Mouse (Mus musculus) limb, embryonic 14.5 days (tissue): ENCODE measurements at regions not wholly inside any gene's neighbourhood (a gene's known extent, or its start where the extent isn't known, plus 50 kb on each side); places are given as distances from the start of the nearest gene placed in this dataset.

Experiments
- ATAC-seq: fragments of 200-750 bp; cut with Nextera tagmentation; 2 replicates; pipeline ENCODE4 v1.8.0; 2017; ENCODE audit warnings: low read depth, moderate number of reproducible peaks, moderate TSS enrichment; ENCODE audit not compliant: low FRiP score
- DNase-seq: peaks from one replicate; pipeline ENCODE4 v3.0.0-alpha.2; 2015; ENCODE audit warnings: low spot score
- H3K27ac ChIP-seq: fragments of 300-500 bp; sonication (generic); replicated peaks from 2 replicates; pipeline ENCODE4 v1.5.1; 2014; ENCODE audit warnings: low read depth, mild to moderate bottlenecking, low read length, moderate library complexity, mixed read lengths
- H3K27me3 ChIP-seq: fragments of 300-500 bp; sonication (generic); 2 replicates; pipeline ENCODE4 v1.6.1; 2014; ENCODE audit warnings: low read length, mixed read lengths; ENCODE audit not compliant: control insufficient read depth, insufficient read depth
- H3K36me3 ChIP-seq: fragments of 300-500 bp; sonication (generic); 2 replicates; pipeline ENCODE4 v1.6.1; 2014; ENCODE audit warnings: mild to moderate bottlenecking, low read length, moderate library complexity, mixed read lengths; ENCODE audit not compliant: control insufficient read depth, insufficient read depth
- H3K4me1 ChIP-seq: fragments of 300-500 bp; sonication (generic); 2 replicates; pipeline ENCODE4 v1.6.1; 2014; ENCODE audit warnings: antibody characterized with exemption, low read length, mixed read lengths; ENCODE audit not compliant: control insufficient read depth, insufficient read depth
- H3K4me2 ChIP-seq: fragments of 300-500 bp; sonication (generic); replicated peaks from 2 replicates; pipeline ENCODE4 v1.6.1; 2014; ENCODE audit warnings: low read depth, mild to moderate bottlenecking, low read length, moderate library complexity; ENCODE audit not compliant: severe bottlenecking
- H3K4me3 ChIP-seq: fragments of 300-500 bp; sonication (generic); replicated peaks from 2 replicates; pipeline ENCODE4 v1.5.1; 2014; ENCODE audit warnings: low read length
- H3K9ac ChIP-seq: fragments of 300-500 bp; sonication (generic); 2 replicates; pipeline ENCODE4 v1.6.1; 2014; ENCODE audit warnings: mild to moderate bottlenecking, low read depth, low read length, moderate library complexity; ENCODE audit not compliant: severe bottlenecking
- H3K9me3 ChIP-seq: fragments of 300-500 bp; sonication (generic); 2 replicates; pipeline ENCODE4 v1.6.1; 2016; ENCODE audit warnings: low read length; ENCODE audit not compliant: control insufficient read depth
- POLR2A ChIP-seq: fragments of 200-500 bp; IDR thresholded peaks from 2 replicates; pipeline ENCODE4 v1.8.0; 2012; ENCODE audit warnings: inconsistent platforms, mild to moderate bottlenecking, moderate library complexity, borderline replicate concordance; ENCODE audit not compliant: insufficient read depth, insufficient read length; ENCODE audit errors: extremely low read depth
- WGBS: fragments of 180-500 bp; shearing (Covaris S2); extraction: QIAGEN DNeasy Blood & Tissue Kit; methylation state at CpG from one replicate; pipeline ENCODE4 v1.1.7; 2014; 5-methylcytosine and 5-hydroxymethylcytosine counted together

GRCm38 (mm10) chr4:21464456-21464855 is 221.3 kb downstream of the Prdm13 start:
- H3K27me3 ChIP-seq = no peaks in the 10 kb centered on the region
- 74% methylated on average over 2 of the region's 2 CpGs for WGBS
- no peak overlapping the region for H3K4me2 ChIP-seq
- ATAC-seq (no peak), DNase-seq (no peak)
- H3K9me3 ChIP-seq = no peaks in the 10 kb centered on the region
- no peak overlapping the region for H3K4me3 ChIP-seq
- no peak overlapping the region for H3K9ac ChIP-seq
- H3K36me3 ChIP-seq = no peaks in the 10 kb centered on the region
- TF ChIP-seq POLR2A = no peak
- H3K27ac ChIP-seq = no peak overlapping the region
- no peaks in the 10 kb centered on the region for H3K4me1 ChIP-seq

GRCm38 (mm10) chr4:21441274-21441673 is 244.5 kb downstream of the Prdm13 start:
- Histone ChIP-seq H3K4me1 (no peaks in the 10 kb centered on the region), H3K27me3 (no peaks in the 10 kb centered on the region), H3K4me2 (no peak overlapping the region), H3K36me3 (no peaks in the 10 kb centered on the region), H3K27ac (no peak overlapping the region), H3K9ac (no peak overlapping the region), H3K9me3 (no peaks in the 10 kb centered on the region), H3K4me3 (no peak overlapping the region)
- ATAC-seq (no peak), DNase-seq (no peak)
- no peak for TF ChIP-seq POLR2A

GRCm38 (mm10) chr4:21436710-21437109 is 249.1 kb downstream of the Prdm13 start:
- ATAC-seq (no peak), DNase-seq (no peak)
- Histone ChIP-seq H3K4me1 (no peaks in the 10 kb centered on the region), H3K27ac (no peak overlapping the region), H3K36me3 (no peaks in the 10 kb centered on the region), H3K4me3 (no peak overlapping the region), H3K9me3 (no peaks in the 10 kb centered on the region), H3K27me3 (no peaks in the 10 kb centered on the region), H3K4me2 (no peak overlapping the region), H3K9ac (no peak overlapping the region)
- 22% methylated on average over 2 of the region's 2 CpGs for WGBS
- no peak for TF ChIP-seq POLR2A

GRCm38 (mm10) chr4:21407850-21408249 is 277.9 kb downstream of the Prdm13 start:
- no peaks in the 10 kb centered on the region for H3K4me1 ChIP-seq
- DNase-seq = no peak

GRCm38 (mm10) chr4:21369314-21369713 is 316.4 kb downstream of the Prdm13 start:
- H3K9me3 ChIP-seq = no peaks in the 10 kb centered on the region

More at GRCm38 (mm10) chr4:21407850-21408249, 277.9 kb downstream of the Prdm13 start:
- no peak for ATAC-seq
- Histone ChIP-seq H3K27ac (no peak overlapping the region), H3K9me3 (no peaks in the 10 kb centered on the region), H3K4me3 (no peak overlapping the region), H3K36me3 (no peaks in the 10 kb centered on the region), H3K4me2 (no peak overlapping the region), H3K27me3 (no peaks in the 10 kb centered on the region), H3K9ac (no peak overlapping the region)
- TF ChIP-seq POLR2A = no peak

More at GRCm38 (mm10) chr4:21369314-21369713, 316.4 kb downstream of the Prdm13 start:
- 87% methylated on average over 1 of the region's 1 CpGs for WGBS
- Histone ChIP-seq H3K4me2 (no peak overlapping the region), H3K9ac (no peak overlapping the region), H3K36me3 (no peaks in the 10 kb centered on the region), H3K27ac (no peak overlapping the region), H3K27me3 (no peaks in the 10 kb centered on the region), H3K4me1 (no peaks in the 10 kb centered on the region), H3K4me3 (no peak overlapping the region)
- ATAC-seq = no peak
- no peak for DNase-seq
- no peak for TF ChIP-seq POLR2A
